Mouse (Mus musculus): ENCODE measurements at regions not wholly inside any gene's neighbourhood (a gene's known extent, or its start where the extent isn't known, plus 50 kb on each side); places are given as distances from the start of the nearest gene placed in this dataset.
A peak's percentile ranks its signal among the peaks of the same experiment; 100 is the strongest.

- DNase-seq: no peak
These were observed 79.6 kb downstream of the Atp1a1 start for GRCm38 (mm10) chr3:101524905-101525304.

- DNase-seq: no peak
These were observed 80.0 kb downstream of the Atp1a1 start for GRCm38 (mm10) chr3:101524444-101524843.

- DNase-seq: no peak
These were observed 81.2 kb downstream of the Atp1a1 start for GRCm38 (mm10) chr3:101523239-101523638.

- DNase-seq: peak; percentile 64
These were observed 82.1 kb downstream of the Atp1a1 start for GRCm38 (mm10) chr3:101522246-101522920.

- no peak for DNase-seq
These were observed 83.3 kb downstream of the Atp1a1 start for GRCm38 (mm10) chr3:101521155-101521554.

GRCm38 (mm10) chr3:101520115-101520514 lies 84.4 kb downstream of the Atp1a1 start:
- no peak for DNase-seq

GRCm38 (mm10) chr3:101519551-101519950 lies 84.9 kb downstream of the Atp1a1 start:
- DNase-seq: no peak

- no peak for DNase-seq
These were observed 85.7 kb downstream of the Atp1a1 start for GRCm38 (mm10) chr3:101518810-101519209.

- DNase-seq: no peak
These were observed 86.9 kb downstream of the Atp1a1 start for GRCm38 (mm10) chr3:101517547-101517946.

GRCm38 (mm10) chr3:101516781-101517499 lies 87.5 kb downstream of the Atp1a1 start:
- peak; percentile 28 for DNase-seq

- no peak for DNase-seq
These were observed 88.9 kb downstream of the Atp1a1 start for GRCm38 (mm10) chr3:101515566-101515965.

- DNase-seq: peak; percentile 70
These were observed 90.7 kb downstream of the Atp1a1 start for GRCm38 (mm10) chr3:101513611-101514311.

All from adrenal gland, postnatal 25 days (tissue).